Mouse (Mus musculus): ENCODE measurements around the gene P2rx6. TPM values are rescaled to one million over a fixed set of nuclear protein-coding genes. Genes with fewer than 3 reads are reported as not detected.

Gene P2rx6
- 4.2 and 10.2 TPM in 2 replicates for polyA plus RNA-seq (2012; rRNA removed; ENCODE audit: low replicate concordance)

DNA sequence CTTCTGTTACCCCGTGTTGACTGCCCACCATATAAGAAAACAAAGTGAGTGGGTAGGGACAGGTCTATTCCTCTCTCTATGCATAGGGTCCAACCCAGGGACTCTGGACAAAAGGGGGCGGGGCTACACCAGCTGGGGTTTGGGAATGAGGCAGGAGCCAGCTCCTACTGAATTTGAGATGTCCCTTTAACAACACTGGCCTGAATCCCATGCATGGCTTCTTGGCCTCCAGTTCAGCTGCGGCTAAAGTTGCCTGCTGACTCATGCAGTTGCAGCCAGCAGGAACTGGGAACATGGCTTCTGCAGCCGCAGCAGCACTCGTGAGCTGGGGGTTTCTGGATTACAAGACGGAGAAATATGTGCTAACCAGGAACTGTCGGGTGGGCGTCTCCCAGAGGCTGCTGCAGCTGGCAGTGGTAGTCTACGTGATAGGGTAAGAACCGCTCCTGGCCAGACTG, at the start of gene P2rx6:
P2rx6 (plus strand) TSS at position 135 of the 458 bp plus-strand sequence.

DNA sequence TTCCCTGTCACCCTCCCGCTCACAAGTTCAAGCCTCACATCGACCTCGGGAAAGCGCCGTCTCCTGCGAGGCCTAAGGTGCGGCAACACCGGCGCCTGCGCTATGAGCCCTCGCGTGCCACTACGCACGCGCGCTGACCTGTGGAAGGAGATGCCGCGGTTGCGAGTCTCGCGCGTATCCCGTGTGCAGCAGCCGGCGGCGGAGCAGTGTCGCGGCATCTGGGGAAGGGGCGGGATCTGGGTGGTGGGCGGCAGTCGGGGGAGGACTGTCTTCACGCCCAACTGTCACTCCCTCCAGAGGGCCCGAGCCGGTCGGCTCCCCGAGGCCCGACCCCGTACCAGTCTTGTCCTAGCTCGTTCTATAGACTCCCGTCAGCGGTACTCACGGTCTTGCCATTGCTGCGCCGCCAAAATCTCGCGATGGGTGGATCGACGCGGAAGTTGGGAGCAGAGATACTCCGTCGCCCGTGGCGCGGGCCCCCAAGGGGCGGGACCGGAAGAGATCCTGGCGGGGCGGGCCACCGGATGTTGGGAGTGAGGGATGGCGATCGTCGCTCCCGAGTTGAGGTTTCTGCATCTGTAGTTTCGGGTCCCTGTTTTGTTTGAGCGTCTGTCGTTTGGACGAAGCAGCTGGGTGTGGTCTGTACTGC, 30.9 kb upstream of the P2rx6 start, which contains the start of gene Thap7:
Thap7 (minus strand) TSS at position 497 of the 649 bp plus-strand sequence.

GRCm38 (mm10) chr16:17561128-17561750, 446 bp upstream of the P2rx6 start, which contains the start of gene Lrrc74b:
Gene Lrrc74b, minus strand, starts transcription at chr16:17561247.

DNA sequence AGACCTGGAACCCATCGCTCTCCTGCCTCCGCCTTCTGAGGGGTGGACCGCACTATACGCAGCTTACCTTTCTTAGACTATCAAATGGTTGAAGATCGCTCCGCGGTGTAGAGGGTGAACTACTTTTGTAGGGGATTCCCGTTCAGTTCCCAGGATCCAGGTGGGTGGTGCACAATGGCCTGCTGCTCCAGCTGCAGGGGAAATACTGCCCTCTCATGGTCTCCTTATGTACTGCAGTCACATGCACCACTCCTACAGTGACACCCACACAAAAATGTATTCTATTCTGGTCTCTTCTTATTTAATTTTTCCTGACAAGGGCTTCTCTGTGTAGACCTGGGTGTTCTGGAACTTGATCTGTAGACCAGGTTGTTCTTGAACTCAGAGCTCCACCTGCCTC, 21.4 kb downstream of the P2rx6 start, which contains the start of gene Slc7a4:
Slc7a4 (minus strand) TSS at position 151 of the 400 bp plus-strand sequence.

GRCm38 (mm10) chr16:17619198-17620105, 57.8 kb downstream of the P2rx6 start, which contains the start of gene Smpd4:
Gene Smpd4, plus strand, starts transcription at chr16:17619354.

Other genes starting within 250 kb of the P2rx6 start
- 0.45 and 1.3 TPM in 2 replicates for gene Serpind1, start 230.5 kb upstream of the P2rx6 start, polyA plus RNA-seq (2012; rRNA removed; ENCODE audit: low replicate concordance)
- gene Snap29, start 155.9 kb upstream of the P2rx6 start, polyA plus RNA-seq (2012; rRNA removed; ENCODE audit: low replicate concordance), result 5.7 and 8.4 TPM in 2 replicates
- 47.9 and 65.5 TPM in 2 replicates for gene Pi4ka, start 155.6 kb upstream of the P2rx6 start, polyA plus RNA-seq (2012; rRNA removed; ENCODE audit: low replicate concordance)
- 67.7 and 91.9 TPM in 2 replicates for gene Crkl, start 109.9 kb upstream of the P2rx6 start, polyA plus RNA-seq (2012; rRNA removed; ENCODE audit: low replicate concordance)
- 1.8 and 1.9 TPM in 2 replicates for gene Aifm3, start 72.3 kb upstream of the P2rx6 start, polyA plus RNA-seq (2012; rRNA removed; ENCODE audit: low replicate concordance)
- gene Lztr1, start 53.2 kb upstream of the P2rx6 start, polyA plus RNA-seq (2012; rRNA removed; ENCODE audit: low replicate concordance), result 229 and 242 TPM in 2 replicates
- gene Thap7, start 30.7 kb upstream of the P2rx6 start, polyA plus RNA-seq (2012; rRNA removed; ENCODE audit: low replicate concordance), result 63.3 and 113 TPM in 2 replicates
- gene Lrrc74b, start 638 bp upstream of the P2rx6 start, polyA plus RNA-seq (2012; rRNA removed; ENCODE audit: low replicate concordance), result 0.39 and 2.4 TPM in 2 replicates
- gene Slc7a4, start 21.3 kb downstream of the P2rx6 start, polyA plus RNA-seq (2012; rRNA removed; ENCODE audit: low replicate concordance), result 17.6 and 17.9 TPM in 2 replicates
- 59.9 and 85.5 TPM in 2 replicates for gene Smpd4, start 57.5 kb downstream of the P2rx6 start, polyA plus RNA-seq (2012; rRNA removed; ENCODE audit: low replicate concordance)
- 0.78 and 1.2 TPM in 2 replicates for gene Ccdc74a, start 84.6 kb downstream of the P2rx6 start, polyA plus RNA-seq (2012; rRNA removed; ENCODE audit: low replicate concordance)
- gene Med15, start 171.0 kb downstream of the P2rx6 start, polyA plus RNA-seq (2012; rRNA removed; ENCODE audit: low replicate concordance), result 107 and 152 TPM in 2 replicates
- 66.6 and 67.6 TPM in 2 replicates for gene Klhl22, start 197.7 kb downstream of the P2rx6 start, polyA plus RNA-seq (2012; rRNA removed; ENCODE audit: low replicate concordance)
- 36.3 and 97.6 TPM in 2 replicates for gene Scarf2, start 235.4 kb downstream of the P2rx6 start, polyA plus RNA-seq (2012; rRNA removed; ENCODE audit: low replicate concordance)

Data from mammary gland, adult 2 months (tissue).